Mouse (Mus musculus) CH12.LX (cell line): ENCODE measurements at regions not wholly inside any gene's neighbourhood (a gene's known extent, or its start where the extent isn't known, plus 50 kb on each side); places are given as distances from the start of the nearest gene placed in this dataset.

ENCODE experiments used
- DNase-seq: peaks from one replicate; pipeline ENCODE4 v3.0.0-alpha.2; 2013; ENCODE audit errors: extremely low read depth
- H3K27ac ChIP-seq: 2 replicates; pipeline ENCODE4 v1.5.1; 2012; ENCODE audit warnings: low read depth, mild to moderate bottlenecking, control low read depth, moderate library complexity; ENCODE audit not compliant: insufficient read depth
- H3K27me3 ChIP-seq: replicated peaks from 2 replicates; pipeline ENCODE3; 2012; ENCODE audit warnings: inconsistent platforms
- H3K36me3 ChIP-seq, 2 experiments: replicated peaks in 1 of 2; 2 replicates each; pipeline versions ENCODE3 to v1.6.1; 2012; ENCODE audit warnings: inconsistent platforms in 1 of 2, low read length in 1 of 2, mild to moderate bottlenecking in 1 of 2, mixed read lengths in 1 of 2, moderate library complexity in 1 of 2; ENCODE audit not compliant: control insufficient read depth in 1 of 2, insufficient read depth in 1 of 2
- H3K4me1 ChIP-seq, 2 experiments: 2 replicates each; pipeline ENCODE4 v1.6.1; 2012; ENCODE audit warnings: inconsistent platforms in 1 of 2, moderate library complexity in 1 of 2; ENCODE audit not compliant: insufficient read depth in 2 of 2, control insufficient read depth in 1 of 2
- H3K4me2 ChIP-seq: 2 replicates; pipeline ENCODE4 v1.6.1; 2012; ENCODE audit warnings: low read depth, mild to moderate bottlenecking, control low read depth; ENCODE audit not compliant: poor library complexity, insufficient read depth, severe bottlenecking
- H3K4me3 ChIP-seq, 3 experiments: fragments of 150-350 bp in 1 of 3; sonication (generic) in 1 of 3; replicated peaks in 1 of 3; 2 replicates each; pipeline versions ENCODE3 to v1.5.1; 2011 to 2012; ENCODE audit warnings: low read depth in 2 of 3, low read length in 2 of 3, mild to moderate bottlenecking in 2 of 3, moderate library complexity in 2 of 3, control low read depth in 1 of 3, improper control_type of control experiment in 1 of 3, inconsistent platforms in 1 of 3, mixed read lengths in 1 of 3; ENCODE audit not compliant: poor library complexity in 1 of 3
- H3K79me2 ChIP-seq: replicated peaks from 2 replicates; pipeline ENCODE4 v1.6.1; 2012; ENCODE audit warnings: mild to moderate bottlenecking, moderate library complexity; ENCODE audit not compliant: control insufficient read depth, poor library complexity, insufficient read depth, severe bottlenecking; ENCODE audit errors: extremely low read depth
- H3K9ac ChIP-seq: 2 replicates; pipeline ENCODE4 v1.6.1; 2012; ENCODE audit warnings: low read depth, mild to moderate bottlenecking, control low read depth, moderate library complexity; ENCODE audit not compliant: insufficient read depth
- H3K9me3 ChIP-seq: replicated peaks from 2 replicates; pipeline ENCODE3; 2012; ENCODE audit warnings: low read length, inconsistent platforms, mixed read lengths
- CHD1 ChIP-seq: IDR thresholded peaks from 2 replicates; pipeline ENCODE4 v1.6.1; 2012; ENCODE audit warnings: low read depth, low read length, improper control_type of control experiment, inconsistent platforms
- CHD2 ChIP-seq: IDR thresholded peaks from 2 replicates; pipeline ENCODE4 v1.6.1; 2011; ENCODE audit warnings: low read length, improper control_type of control experiment
- CTCF ChIP-seq, 2 experiments: IDR thresholded peaks in 1 of 2; conservative IDR thresholded peaks in 1 of 2; 2 replicates each; pipeline ENCODE4 v1.5.1; 2011 to 2012; ENCODE audit warnings: low read depth in 2 of 2, low read length in 2 of 2, improper control_type of control experiment in 1 of 2, inconsistent platforms in 1 of 2, mild to moderate bottlenecking in 1 of 2, moderate library complexity in 1 of 2
- ELF1 ChIP-seq: IDR thresholded peaks from 2 replicates; pipeline ENCODE4 v1.6.1; 2014; ENCODE audit warnings: low read depth, mild to moderate bottlenecking, inconsistent platforms, low read length, improper control_type of control experiment
- GABPA ChIP-seq: IDR thresholded peaks from 2 replicates; pipeline ENCODE4 v1.6.1; 2012; ENCODE audit warnings: low read depth, low read length, improper control_type of control experiment, inconsistent platforms; ENCODE audit not compliant: insufficient replicate concordance
- HCFC1 ChIP-seq: IDR thresholded peaks from 2 replicates; pipeline ENCODE4 v1.6.1; 2012; ENCODE audit warnings: low read depth, mild to moderate bottlenecking, inconsistent platforms, low read length, improper control_type of control experiment
- JUN ChIP-seq: IDR thresholded peaks from 2 replicates; pipeline ENCODE4 v1.6.1; 2011; ENCODE audit warnings: low read depth, mild to moderate bottlenecking, low read length, improper control_type of control experiment, moderate library complexity; ENCODE audit not compliant: insufficient read depth
- MAFK ChIP-seq: IDR thresholded peaks from 2 replicates; pipeline ENCODE4 v1.6.1; 2011; ENCODE audit warnings: low read length, improper control_type of control experiment; ENCODE audit not compliant: insufficient replicate concordance
- MAX ChIP-seq: IDR thresholded peaks from 2 replicates; pipeline ENCODE4 v1.6.1; 2011; ENCODE audit warnings: low read length, improper control_type of control experiment
- MAZ ChIP-seq: IDR thresholded peaks from 2 replicates; pipeline ENCODE4 v1.6.1; 2012; ENCODE audit warnings: low read depth, mild to moderate bottlenecking, inconsistent platforms, low read length, improper control_type of control experiment, moderate library complexity
- MEF2A ChIP-seq: IDR thresholded peaks from 2 replicates; pipeline ENCODE4 v1.6.1; 2014; ENCODE audit warnings: low read depth, mild to moderate bottlenecking, inconsistent platforms, low read length, improper control_type of control experiment, borderline replicate concordance
- MYC ChIP-seq: IDR thresholded peaks from 2 replicates; pipeline ENCODE4 v1.6.1; 2011; ENCODE audit warnings: low read depth, mild to moderate bottlenecking, improper control_type of control experiment, low read length
- NELFE ChIP-seq: IDR thresholded peaks from 2 replicates; pipeline ENCODE4 v1.6.1; 2011; ENCODE audit warnings: low read depth, low read length, improper control_type of control experiment
- NRF1 ChIP-seq: IDR thresholded peaks from 2 replicates; pipeline ENCODE4 v1.6.1; 2014; ENCODE audit warnings: low read depth, mild to moderate bottlenecking, inconsistent platforms, low read length, improper control_type of control experiment, moderate library complexity
- POLR2A ChIP-seq: IDR thresholded peaks from 2 replicates; pipeline ENCODE4 v1.6.1; 2011; ENCODE audit warnings: low read depth, mild to moderate bottlenecking, improper control_type of control experiment, low read length
- POLR2AphosphoS2 ChIP-seq: IDR thresholded peaks from 2 replicates; pipeline ENCODE4 v1.6.1; 2011; ENCODE audit warnings: low read depth, low read length, improper control_type of control experiment
- RCOR1 ChIP-seq: conservative IDR thresholded peaks from 2 replicates; pipeline ENCODE4 v1.6.1; 2012; ENCODE audit warnings: low read depth, mild to moderate bottlenecking, inconsistent platforms, low read length, improper control_type of control experiment
- TBP ChIP-seq: conservative IDR thresholded peaks from 2 replicates; pipeline ENCODE4 v1.6.1; 2011; ENCODE audit warnings: low read depth, low read length, improper control_type of control experiment
- TCF12 ChIP-seq: IDR thresholded peaks from 2 replicates; pipeline ENCODE4 v1.6.1; 2014; ENCODE audit warnings: low read depth, mild to moderate bottlenecking, inconsistent platforms, low read length, improper control_type of control experiment
- UBTF ChIP-seq: IDR thresholded peaks from 2 replicates; pipeline ENCODE4 v1.6.1; 2012; ENCODE audit warnings: low read depth, mild to moderate bottlenecking, inconsistent platforms, low read length, improper control_type of control experiment, moderate library complexity
- USF2 ChIP-seq: conservative IDR thresholded peaks from 2 replicates; pipeline ENCODE4 v1.6.1; 2011; ENCODE audit warnings: low read depth, low read length, improper control_type of control experiment
- ZKSCAN1 ChIP-seq: IDR thresholded peaks from 2 replicates; pipeline ENCODE4 v1.6.1; 2012; ENCODE audit warnings: low read depth, inconsistent platforms, low read length, improper control_type of control experiment, borderline replicate concordance
- dilution Hi-C: fragments of 300-500 bp; cut with MboI; formaldehyde crosslinking; loops from 2 replicates; pipeline ENCODE4 v1.14.3; 2020; ENCODE audit warnings: low sequenced_read_pairs; ENCODE audit not compliant: extremely low pct_unique_long_range_greater_than_20kb, extremely low pct_ligation_motif_present
- in situ Hi-C: fragments of 300-500 bp; cut with MboI; formaldehyde crosslinking; loops from 3 replicates; pipeline ENCODE4 v1.14.3; 2019; ENCODE audit warnings: low sequenced_read_pairs, low pct_ligation_motif_present, low pct_unique_long_range_greater_than_20kb, mixed read lengths

DNA sequence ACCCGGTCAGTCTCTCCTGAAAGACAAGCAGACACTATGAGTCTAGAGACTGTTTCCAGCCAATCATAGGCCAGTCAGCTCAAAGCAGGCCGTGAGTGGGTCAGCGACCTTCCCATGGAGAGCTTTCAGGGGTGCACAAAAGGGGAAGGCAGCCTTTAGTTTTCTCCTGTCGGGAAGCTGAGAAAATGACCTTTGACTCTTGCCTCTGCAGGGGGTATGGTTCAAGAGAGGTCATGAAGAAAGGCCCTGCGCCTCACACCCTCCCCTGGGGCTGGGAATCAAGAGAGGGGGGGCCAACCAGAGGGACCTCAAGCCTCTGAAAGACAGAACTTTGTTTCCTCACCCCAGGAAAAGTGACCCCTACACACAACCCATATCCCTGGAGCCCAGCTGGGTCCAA lies 164.4 kb upstream of the Rapgef5 start:
- Histone ChIP-seq H3K79me2 (no peaks in the 10 kb centered on the region), H3K4me1 (peaks cover 0 to 11% of the 10 kb centered on the region in 2 experiments; a peak in 2 of 4 replicates), H3K36me3 (no peaks in the 10 kb centered on the region), H3K9ac (no peak overlapping the region), H3K9me3 (no peaks in the 10 kb centered on the region), H3K4me2 (no peak overlapping the region), H3K4me3 (no peak overlapping the region), H3K27ac (no peak overlapping the region), H3K27me3 (peaks cover 3% of the 10 kb centered on the region)
- dilution Hi-C loops (no loop called here), in situ Hi-C loops (no loop called here)
- no peak for DNase-seq
- TF ChIP-seq POLR2AphosphoS2 (no peak), USF2 (no peak), CTCF (conservative IDR thresholded peaks at IDR 0.05 in 1 of 2, IDR thresholded peaks at IDR 0.05 in 1 of 2; ENCODE audit: low read depth in 2 of 2, low read length in 2 of 2) (no peak), CHD2 (no peak), MAZ (no peak), MAFK (no peak), NRF1 (no peak), UBTF (no peak), POLR2A (no peak), CHD1 (no peak), GABPA (no peak), HCFC1 (no peak), TCF12 (no peak), MYC (no peak), ZKSCAN1 (no peak), MEF2A (no peak), ELF1 (no peak)

DNA sequence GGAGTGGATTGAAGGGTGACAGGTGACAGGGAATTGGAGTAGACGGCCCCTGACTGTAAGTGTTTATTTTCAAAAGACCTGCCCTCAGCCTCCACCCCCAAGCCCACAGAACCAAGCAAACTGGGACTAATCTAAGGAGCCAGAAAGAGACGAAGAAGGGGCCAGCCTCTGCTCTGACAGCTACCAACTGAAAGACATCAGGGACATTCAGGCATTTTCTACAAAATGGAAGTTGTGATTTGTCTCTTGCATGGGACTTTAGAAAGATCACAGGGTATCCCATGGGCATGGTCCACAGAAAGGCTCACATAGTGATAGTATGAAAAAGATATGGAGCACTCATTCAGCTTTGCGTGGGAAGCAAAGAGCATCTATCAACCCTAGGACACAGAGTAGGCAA lies 163.8 kb upstream of the Rapgef5 start:
- Histone ChIP-seq H3K9me3 (no peaks in the 10 kb centered on the region), H3K79me2 (no peaks in the 10 kb centered on the region), H3K4me2 (no peak overlapping the region), H3K9ac (no peak overlapping the region), H3K36me3 (no peaks in the 10 kb centered on the region), H3K27me3 (peaks cover 3% of the 10 kb centered on the region), H3K4me1 (peaks cover 0 to 11% of the 10 kb centered on the region in 2 experiments; a peak in 2 of 4 replicates), H3K4me3 (no peak overlapping the region), H3K27ac (no peak overlapping the region)
- in situ Hi-C loops = no loop called here
- TF ChIP-seq MAX = no peak
- no peak for TF ChIP-seq NRF1
- TF ChIP-seq MEF2A = no peak
- TF ChIP-seq NELFE = no peak
- no peak for TF ChIP-seq JUN
- TF ChIP-seq GABPA = no peak
- no peak for TF ChIP-seq TBP
- TF ChIP-seq RCOR1 = no peak
- no peak for TF ChIP-seq ZKSCAN1
- no peak for TF ChIP-seq CHD1
- DNase-seq = no peak
- dilution Hi-C loops = no loop called here
